Mouse (Mus musculus): Measurements from ENCODE around the gene Cdk9. TPM values are rescaled to one million over a fixed set of nuclear protein-coding genes. Genes with fewer than 3 reads are reported as not detected.

Gene Cdk9
- total RNA-seq (2014; rRNA removed; ENCODE audit: low replicate concordance) (42.4 and 58.4 TPM in 2 replicates), polyA plus RNA-seq (2015; fragmentation: Nextera tagmentation; extraction: Ambion mirVana) (33.1 and 35.5 TPM in 2 replicates)

DNA sequence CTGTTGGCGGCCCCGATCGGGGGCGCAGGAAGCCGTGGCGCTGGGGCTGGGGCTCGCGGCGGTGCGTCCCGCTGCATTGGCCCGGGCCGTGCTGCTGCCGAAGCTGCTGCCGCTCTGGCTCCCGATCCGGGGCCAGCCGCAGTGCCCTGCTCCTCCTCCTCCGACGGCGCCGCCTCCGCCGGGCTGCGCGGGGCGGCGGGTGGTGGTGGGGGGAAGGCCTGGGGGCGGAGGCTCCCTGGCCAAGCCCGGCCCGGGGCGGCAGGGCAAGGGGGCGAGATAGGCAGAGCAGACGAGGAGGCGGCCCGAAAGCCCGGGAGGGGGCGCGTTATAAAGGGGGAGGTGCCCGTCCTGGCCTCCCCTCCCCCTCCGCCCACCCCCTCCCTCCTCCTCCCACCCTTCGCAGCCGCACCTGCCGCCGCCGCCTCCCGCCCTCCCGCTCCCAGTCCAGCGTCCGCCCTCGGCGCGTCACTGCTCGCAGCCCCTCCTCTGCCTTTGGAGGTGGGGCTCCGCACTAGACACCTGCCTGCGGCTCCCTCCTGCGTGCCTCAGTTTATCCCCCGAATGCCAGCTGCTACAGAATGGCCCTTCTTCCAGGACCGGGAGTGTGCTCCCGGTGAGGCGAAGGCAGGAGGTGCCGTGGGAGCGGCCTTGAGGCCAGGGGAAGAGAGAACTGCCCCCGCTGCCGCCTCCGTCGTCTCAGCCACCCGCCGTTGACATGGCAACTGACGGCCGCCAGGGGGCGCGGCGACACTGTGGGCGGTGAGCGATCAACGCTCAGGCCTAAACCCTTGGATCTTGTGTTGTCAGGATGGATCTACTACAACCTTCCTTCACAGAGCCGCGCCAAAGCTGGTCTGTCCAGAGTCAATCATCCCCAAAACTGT, at the start of gene Cdk9:
Cdk9 (minus strand) TSS at position 143 of the 884 bp plus-strand sequence.
- Histone ChIP-seq H3K4me2 (ENCODE audit: low read depth, low read length) (peak within 1 kb of the TSS; percentile 79), H3K27ac (ENCODE audit: low read depth) (peak within 1 kb of the TSS; percentile 90), H3K27me3 (ENCODE audit: control insufficient read depth, insufficient read depth, low read length) (no peaks in the 10 kb centered on the region), H3K9me3 (replicated peaks; ENCODE audit: control insufficient read depth, low read length) (no peaks in the 10 kb centered on the region), H3K4me3 (ENCODE audit: low read depth, low read length) (peak within 1 kb of the TSS; percentile 70), H3K9ac (replicated peaks; ENCODE audit: low read depth, low read length) (peak within 1 kb of the TSS; percentile 65), H3K4me1 (ENCODE audit: control insufficient read depth, insufficient read depth) (peaks cover 15% of the 10 kb centered on the region), H3K36me3 (replicated peaks; ENCODE audit: control insufficient read depth, insufficient read depth, low read length) (peaks cover 28% of the 10 kb centered on the region)
- peak; percentile 80 for ATAC-seq (ENCODE audit: insufficient read depth, low read depth)
- peak; percentile 89 for DNase-seq (ENCODE audit: low spot score)
- TF ChIP-seq CTCF (IDR thresholded peaks at IDR 0.05; ENCODE audit: low read depth) (peak; percentile 97), EP300 (IDR thresholded peaks at IDR 0.05; ENCODE audit: low read depth) (no peak)
- under 1% methylated on average over 51 of the region's 79 CpGs for WGBS

DNA sequence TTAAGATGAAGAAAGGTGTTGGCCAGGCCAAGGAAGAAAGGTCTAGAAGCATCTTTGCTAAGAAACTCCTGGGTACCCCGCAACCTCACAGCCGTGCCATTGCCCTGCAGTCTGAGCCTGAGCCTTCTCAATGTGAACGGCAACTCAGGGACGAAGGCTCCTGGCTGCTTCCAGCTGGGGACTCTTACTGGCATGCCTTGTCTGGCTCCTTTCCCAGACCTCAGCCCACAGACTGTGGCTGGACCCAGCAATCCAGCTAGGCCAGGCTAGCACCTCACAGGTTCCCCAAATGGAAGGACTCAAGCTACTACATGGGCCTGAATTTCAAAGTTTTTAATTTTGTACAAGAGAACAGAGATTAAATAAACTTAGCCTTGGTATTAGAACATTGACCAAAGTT, 49.0 kb upstream of the Cdk9 start:
- no peak for DNase-seq (ENCODE audit: low spot score)
- no peak overlapping the region for H3K4me3 ChIP-seq (ENCODE audit: low read depth, low read length)
- H3K36me3 ChIP-seq (replicated peaks; ENCODE audit: control insufficient read depth, insufficient read depth, low read length): peaks cover 37% of the 10 kb centered on the region
- no peaks in the 10 kb centered on the region for H3K4me1 ChIP-seq (ENCODE audit: control insufficient read depth, insufficient read depth)
- H3K27me3 ChIP-seq (ENCODE audit: control insufficient read depth, insufficient read depth, low read length): no peaks in the 10 kb centered on the region
- no peak overlapping the region for H3K27ac ChIP-seq (ENCODE audit: low read depth)
- no peaks in the 10 kb centered on the region for H3K9me3 ChIP-seq (replicated peaks; ENCODE audit: control insufficient read depth, low read length)
- ATAC-seq (ENCODE audit: insufficient read depth, low read depth): no peak
- TF ChIP-seq EP300 (IDR thresholded peaks at IDR 0.05; ENCODE audit: low read depth) (no peak), CTCF (IDR thresholded peaks at IDR 0.05; ENCODE audit: low read depth) (no peak)
- H3K9ac ChIP-seq (replicated peaks; ENCODE audit: low read depth, low read length): no peak overlapping the region
- WGBS: 62% methylated on average over 4 of the region's 4 CpGs
- no peak overlapping the region for H3K4me2 ChIP-seq (ENCODE audit: low read depth, low read length)

- no peak overlapping the region for H3K4me2 ChIP-seq (ENCODE audit: low read depth, low read length)
- no peaks in the 10 kb centered on the region for H3K4me1 ChIP-seq (ENCODE audit: control insufficient read depth, insufficient read depth)
- no peak overlapping the region for H3K9ac ChIP-seq (replicated peaks; ENCODE audit: low read depth, low read length)
- no peak overlapping the region for H3K27ac ChIP-seq (ENCODE audit: low read depth)
- ATAC-seq (ENCODE audit: insufficient read depth, low read depth) (no peak), DNase-seq (ENCODE audit: low spot score) (no peak)
- peaks cover 37% of the 10 kb centered on the region for H3K36me3 ChIP-seq (replicated peaks; ENCODE audit: control insufficient read depth, insufficient read depth, low read length)
- H3K4me3 ChIP-seq (ENCODE audit: low read depth, low read length): no peak overlapping the region
- H3K27me3 ChIP-seq (ENCODE audit: control insufficient read depth, insufficient read depth, low read length): no peaks in the 10 kb centered on the region
- TF ChIP-seq CTCF (IDR thresholded peaks at IDR 0.05; ENCODE audit: low read depth) (no peak), EP300 (IDR thresholded peaks at IDR 0.05; ENCODE audit: low read depth) (no peak)
- 89% methylated on average over 14 of the region's 14 CpGs for WGBS
- no peaks in the 10 kb centered on the region for H3K9me3 ChIP-seq (replicated peaks; ENCODE audit: control insufficient read depth, low read length)
These were observed 48.5 kb upstream of the Cdk9 start for GRCm38 (mm10) chr2:32761361-32761760.

DNA sequence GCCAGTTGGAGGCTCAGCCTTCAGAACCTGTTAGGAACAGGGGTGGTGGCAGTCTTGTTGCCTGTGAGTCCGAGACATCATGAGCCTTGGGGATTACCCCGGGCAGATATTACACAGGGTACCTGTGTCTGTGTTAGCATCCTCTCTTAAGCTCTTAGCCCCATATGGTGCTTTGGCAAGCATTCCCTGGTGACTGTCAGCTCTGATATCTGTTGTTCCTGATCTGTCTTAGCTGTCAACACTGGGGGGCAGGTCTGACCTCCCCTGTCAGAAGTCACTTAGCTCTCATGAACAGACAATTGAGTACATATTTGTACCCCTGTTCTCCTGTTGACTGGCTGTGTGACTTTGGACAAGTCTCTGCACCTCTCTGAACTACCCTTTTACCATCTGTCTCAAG, 46.1 kb upstream of the Cdk9 start:
- peaks cover 48% of the 10 kb centered on the region for H3K36me3 ChIP-seq (replicated peaks; ENCODE audit: control insufficient read depth, insufficient read depth, low read length)
- no peak overlapping the region for H3K27ac ChIP-seq (ENCODE audit: low read depth)
- no peak overlapping the region for H3K4me3 ChIP-seq (ENCODE audit: low read depth, low read length)
- DNase-seq (ENCODE audit: low spot score): no peak
- H3K9ac ChIP-seq (replicated peaks; ENCODE audit: low read depth, low read length): no peak overlapping the region
- H3K4me1 ChIP-seq (ENCODE audit: control insufficient read depth, insufficient read depth): no peaks in the 10 kb centered on the region
- no peaks in the 10 kb centered on the region for H3K9me3 ChIP-seq (replicated peaks; ENCODE audit: control insufficient read depth, low read length)
- no peak overlapping the region for H3K4me2 ChIP-seq (ENCODE audit: low read depth, low read length)
- no peaks in the 10 kb centered on the region for H3K27me3 ChIP-seq (ENCODE audit: control insufficient read depth, insufficient read depth, low read length)
- ATAC-seq (ENCODE audit: insufficient read depth, low read depth): no peak
- TF ChIP-seq CTCF (IDR thresholded peaks at IDR 0.05; ENCODE audit: low read depth) (no peak), EP300 (IDR thresholded peaks at IDR 0.05; ENCODE audit: low read depth) (no peak)
- 86% methylated on average over 2 of the region's 2 CpGs for WGBS

DNA sequence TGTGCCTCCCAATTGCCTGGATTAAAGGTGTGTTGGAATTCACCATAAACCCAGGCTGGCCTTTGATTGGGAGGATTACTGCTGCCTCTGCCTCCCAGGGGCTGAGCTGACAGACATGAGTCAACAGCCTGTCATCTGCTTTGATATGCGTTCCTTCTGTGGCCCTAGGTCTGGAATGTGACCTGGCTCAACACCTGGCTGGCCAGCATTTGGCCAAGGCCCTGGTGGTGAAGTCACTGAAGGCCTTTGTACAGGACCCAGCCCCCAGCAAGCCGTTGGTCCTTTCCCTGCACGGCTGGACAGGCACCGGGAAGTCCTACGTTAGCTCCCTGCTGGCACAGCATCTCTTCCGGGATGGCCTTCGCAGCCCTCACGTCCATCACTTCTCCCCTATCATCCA, 45.6 kb upstream of the Cdk9 start:
- 73% methylated on average over 8 of the region's 8 CpGs for WGBS
- TF ChIP-seq EP300 (IDR thresholded peaks at IDR 0.05; ENCODE audit: low read depth) (no peak), CTCF (IDR thresholded peaks at IDR 0.05; ENCODE audit: low read depth) (no peak)

More for the DNA sequence above, 45.6 kb upstream of the Cdk9 start:
- Histone ChIP-seq H3K9ac (replicated peaks; ENCODE audit: low read depth, low read length) (no peak overlapping the region), H3K4me2 (ENCODE audit: low read depth, low read length) (no peak overlapping the region), H3K4me3 (ENCODE audit: low read depth, low read length) (no peak overlapping the region), H3K27ac (ENCODE audit: low read depth) (no peak overlapping the region), H3K27me3 (ENCODE audit: control insufficient read depth, insufficient read depth, low read length) (no peaks in the 10 kb centered on the region), H3K9me3 (replicated peaks; ENCODE audit: control insufficient read depth, low read length) (no peaks in the 10 kb centered on the region), H3K36me3 (replicated peaks; ENCODE audit: control insufficient read depth, insufficient read depth, low read length) (peaks cover 50% of the 10 kb centered on the region), H3K4me1 (ENCODE audit: control insufficient read depth, insufficient read depth) (no peaks in the 10 kb centered on the region)
- DNase-seq (ENCODE audit: low spot score): no peak
- no peak for ATAC-seq (ENCODE audit: insufficient read depth, low read depth)

Measured in heart, postnatal 0 days (tissue).